Mouse (Mus musculus) limb, embryonic 11.5 days (tissue): ENCODE results near the gene Klhl35. TPM values are rescaled to one million over a fixed set of nuclear protein-coding genes. Genes with fewer than 3 reads are reported as not detected.

ENCODE experiments used
- ATAC-seq: fragments of 200-750 bp; cut with Nextera tagmentation; 2 replicates; pipeline ENCODE4 v1.8.0; 2017; ENCODE audit warnings: low read depth; ENCODE audit not compliant: insufficient number of reproducible peaks, low FRiP score, low TSS enrichment
- DNase-seq: peaks from one replicate; pipeline ENCODE4 v3.0.0-alpha.2; 2015; ENCODE audit warnings: low spot score
- H3K27ac ChIP-seq: fragments of 300-500 bp; sonication (generic); replicated peaks from 2 replicates; pipeline ENCODE4 v1.5.1; 2014; ENCODE audit warnings: low read depth, mild to moderate bottlenecking, low read length
- H3K27me3 ChIP-seq: fragments of 300-500 bp; sonication (generic); 2 replicates; pipeline ENCODE4 v1.6.1; 2014; ENCODE audit warnings: mild to moderate bottlenecking, low read length, mixed read lengths; ENCODE audit not compliant: control insufficient read depth, insufficient read depth
- H3K36me3 ChIP-seq: fragments of 300-500 bp; sonication (generic); 2 replicates; pipeline ENCODE4 v1.6.1; 2014; ENCODE audit warnings: mild to moderate bottlenecking, low read length, moderate library complexity, mixed read lengths; ENCODE audit not compliant: control insufficient read depth, insufficient read depth
- H3K4me1 ChIP-seq: fragments of 300-500 bp; sonication (generic); 2 replicates; pipeline ENCODE4 v1.6.1; 2014; ENCODE audit warnings: low read length, mixed read lengths; ENCODE audit not compliant: control insufficient read depth, insufficient read depth
- H3K4me2 ChIP-seq: fragments of 300-500 bp; sonication (generic); 2 replicates; pipeline ENCODE4 v1.6.1; 2014; ENCODE audit warnings: low read depth, mild to moderate bottlenecking, moderate library complexity; ENCODE audit not compliant: severe bottlenecking
- H3K4me3 ChIP-seq: fragments of 300-500 bp; sonication (generic); 2 replicates; pipeline ENCODE4 v1.5.1; 2014; ENCODE audit warnings: low read depth, low read length
- H3K9ac ChIP-seq: fragments of 300-500 bp; sonication (generic); 2 replicates; pipeline ENCODE4 v1.6.1; 2014; ENCODE audit warnings: mild to moderate bottlenecking, low read length
- H3K9me3 ChIP-seq: fragments of 300-500 bp; sonication (generic); 2 replicates; pipeline ENCODE4 v1.6.1; 2016; ENCODE audit warnings: low read length; ENCODE audit not compliant: control insufficient read depth
- WGBS: fragments of 180-500 bp; shearing (Covaris S2); extraction: QIAGEN DNeasy Blood & Tissue Kit; methylation state at CpG from one replicate; pipeline ENCODE4 v1.1.7; 2014; 5-methylcytosine and 5-hydroxymethylcytosine counted together
- polyA plus RNA-seq: library from polyadenylated mRNA; unstranded; fragments of >200 nt; fragmentation: Nextera tagmentation; extraction: Ambion mirVana; gene quantifications from 2 replicates; pipeline ENCODE4 v1.2.1, GENCODE M21; 2014

The Klhl35 gene
- polyA plus RNA-seq, 1 experiment from 2014 or later: 0.65 TPM

GRCm38 (mm10) chr7:99430246-99430645, 35.6 kb upstream of the Klhl35 start:
- DNase-seq (no peak), ATAC-seq (no peak)
- Histone ChIP-seq H3K27ac (no peak overlapping the region), H3K9ac (no peak overlapping the region), H3K27me3 (no peaks in the 10 kb centered on the region), H3K36me3 (no peaks in the 10 kb centered on the region), H3K4me1 (peaks cover 10% of the 10 kb centered on the region), H3K4me3 (no peak overlapping the region), H3K9me3 (no peaks in the 10 kb centered on the region), H3K4me2 (no peak overlapping the region)
- WGBS: 60% methylated on average over 11 of the region's 11 CpGs

DNA sequence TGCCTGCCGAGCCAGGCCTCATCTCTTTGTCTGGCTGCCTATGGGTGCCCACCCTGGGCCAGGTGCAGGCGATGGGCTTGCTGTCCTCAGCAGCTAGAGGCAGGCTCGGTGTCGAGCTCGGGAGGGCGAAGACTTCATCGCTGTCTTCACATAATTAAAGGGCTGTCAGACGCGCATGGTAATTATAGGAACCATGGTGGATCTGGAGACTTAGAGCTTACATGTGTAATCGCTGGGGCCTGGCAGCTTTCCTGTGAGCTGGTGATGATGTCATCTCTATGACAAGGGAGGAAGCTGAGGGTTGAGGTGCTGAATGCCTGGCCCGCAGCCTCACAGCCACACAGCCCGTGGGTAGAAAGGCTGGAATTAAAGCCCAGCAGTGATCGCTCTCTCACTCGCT, 33.6 kb upstream of the Klhl35 start:
- Histone ChIP-seq H3K4me1 (peaks cover 13% of the 10 kb centered on the region), H3K27me3 (no peaks in the 10 kb centered on the region), H3K9ac (no peak overlapping the region), H3K36me3 (no peaks in the 10 kb centered on the region), H3K4me3 (no peak overlapping the region), H3K9me3 (no peaks in the 10 kb centered on the region), H3K4me2 (no peak overlapping the region), H3K27ac (no peak overlapping the region)
- WGBS: 69% methylated on average over 14 of the region's 14 CpGs
- no peak for ATAC-seq
- no peak for DNase-seq

- ATAC-seq: no peak
- no peak for DNase-seq
- Histone ChIP-seq H3K4me2 (no peak overlapping the region), H3K9me3 (no peaks in the 10 kb centered on the region), H3K9ac (no peak overlapping the region), H3K27me3 (no peaks in the 10 kb centered on the region), H3K4me3 (no peak overlapping the region), H3K27ac (no peak overlapping the region), H3K4me1 (peaks cover 13% of the 10 kb centered on the region), H3K36me3 (no peaks in the 10 kb centered on the region)
- 89% methylated on average over 6 of the region's 6 CpGs for WGBS
These were observed 32.9 kb upstream of the Klhl35 start for GRCm38 (mm10) chr7:99432863-99433262.

GRCm38 (mm10) chr7:99434672-99435250, 31.0 kb upstream of the Klhl35 start:
- no peak for DNase-seq
- H3K9me3 ChIP-seq: no peaks in the 10 kb centered on the region
- H3K4me3 ChIP-seq: no peak overlapping the region
- no peaks in the 10 kb centered on the region for H3K36me3 ChIP-seq
- H3K27me3 ChIP-seq: no peaks in the 10 kb centered on the region
- 29% methylated on average over 12 of the region's 12 CpGs for WGBS
- no peak overlapping the region for H3K27ac ChIP-seq
- H3K9ac ChIP-seq: no peak overlapping the region; the same call in 1 of the 2 replicates
- peak; percentile 15; the same call in 1 of the 2 replicates for ATAC-seq
- H3K4me1 ChIP-seq: peaks cover 13% of the 10 kb centered on the region
- H3K4me2 ChIP-seq: no peak overlapping the region

GRCm38 (mm10) chr7:99436530-99436929, 29.3 kb upstream of the Klhl35 start:
- Histone ChIP-seq H3K27me3 (no peaks in the 10 kb centered on the region), H3K4me3 (no peak overlapping the region), H3K27ac (no peak overlapping the region), H3K4me2 (no peak overlapping the region), H3K36me3 (no peaks in the 10 kb centered on the region), H3K9ac (no peak overlapping the region), H3K9me3 (no peaks in the 10 kb centered on the region), H3K4me1 (peaks cover 15% of the 10 kb centered on the region)
- no peak for DNase-seq
- no peak for ATAC-seq
- 1% methylated on average over 4 of the region's 4 CpGs for WGBS

DNA sequence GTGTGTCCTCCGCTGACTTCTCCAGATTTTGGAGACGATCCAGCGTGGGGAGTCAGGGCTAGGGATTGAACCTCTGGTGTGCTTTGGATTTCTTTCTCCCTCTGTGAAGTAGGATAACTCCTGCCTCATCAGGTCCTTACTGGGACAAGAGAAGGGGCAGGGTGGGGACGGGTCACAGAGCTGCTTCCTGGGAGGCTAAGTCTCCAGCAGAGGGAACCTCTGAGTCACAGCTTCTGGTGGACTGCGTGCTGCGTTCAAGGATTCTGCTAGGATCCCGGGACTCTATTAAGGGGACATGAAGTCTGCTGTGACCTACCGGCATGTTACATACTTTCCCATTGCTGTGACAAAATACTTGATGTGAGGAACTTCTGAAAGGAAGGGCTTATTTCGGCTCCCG, 26.9 kb upstream of the Klhl35 start:
- Histone ChIP-seq H3K4me3 (no peak overlapping the region), H3K36me3 (no peaks in the 10 kb centered on the region), H3K27me3 (no peaks in the 10 kb centered on the region), H3K27ac (no peak overlapping the region), H3K4me2 (no peak overlapping the region), H3K9me3 (no peaks in the 10 kb centered on the region), H3K9ac (no peak overlapping the region), H3K4me1 (peaks cover 20% of the 10 kb centered on the region)
- ATAC-seq (no peak), DNase-seq (no peak)
- WGBS: 70% methylated on average over 10 of the region's 10 CpGs

- Histone ChIP-seq H3K9me3 (no peaks in the 10 kb centered on the region), H3K27ac (no peak overlapping the region; the same call in 1 of the 2 replicates), H3K36me3 (no peaks in the 10 kb centered on the region), H3K27me3 (no peaks in the 10 kb centered on the region), H3K4me2 (no peak overlapping the region), H3K9ac (no peak overlapping the region), H3K4me1 (peaks cover 21% of the 10 kb centered on the region), H3K4me3 (no peak overlapping the region)
- ATAC-seq (peak; percentile 42), DNase-seq (no peak)
- WGBS: 22% methylated on average over 6 of the region's 6 CpGs
These were observed 24.2 kb upstream of the Klhl35 start for GRCm38 (mm10) chr7:99441534-99442072.

DNA sequence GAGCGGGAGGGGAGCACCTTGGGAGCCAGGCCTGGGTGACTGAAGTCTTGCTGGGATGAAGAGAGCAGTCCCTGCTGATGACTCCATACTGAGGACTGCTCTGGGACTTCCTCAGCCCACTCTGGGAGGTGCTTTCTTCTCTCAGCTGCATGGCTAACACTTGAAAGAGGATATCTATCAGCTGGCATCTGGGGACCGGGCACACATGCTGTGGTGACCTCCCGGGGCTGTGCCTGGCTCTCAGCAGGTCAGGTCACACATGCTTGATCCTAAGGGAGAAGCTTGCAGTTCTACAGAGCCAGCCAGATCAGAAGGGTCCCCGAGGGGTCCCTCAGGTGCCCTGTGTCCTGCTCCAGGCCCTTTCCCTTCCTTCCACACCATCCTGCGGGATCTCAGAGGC, 22.6 kb upstream of the Klhl35 start:
- Histone ChIP-seq H3K9me3 (no peaks in the 10 kb centered on the region), H3K9ac (no peak overlapping the region), H3K27ac (no peak overlapping the region), H3K27me3 (no peaks in the 10 kb centered on the region), H3K4me2 (no peak overlapping the region), H3K4me1 (peaks cover 18% of the 10 kb centered on the region), H3K36me3 (no peaks in the 10 kb centered on the region), H3K4me3 (no peak overlapping the region)
- no peak for ATAC-seq
- DNase-seq: no peak
- WGBS: 63% methylated on average over 5 of the region's 5 CpGs

- no peak for DNase-seq
- Histone ChIP-seq H3K27ac (no peak overlapping the region), H3K27me3 (no peaks in the 10 kb centered on the region), H3K4me3 (no peak overlapping the region), H3K4me1 (peaks cover 18% of the 10 kb centered on the region), H3K9me3 (no peaks in the 10 kb centered on the region), H3K9ac (no peak overlapping the region), H3K36me3 (no peaks in the 10 kb centered on the region), H3K4me2 (no peak overlapping the region)
- 60% methylated on average over 6 of the region's 6 CpGs for WGBS
- ATAC-seq: no peak
These were observed 21.8 kb upstream of the Klhl35 start for GRCm38 (mm10) chr7:99444012-99444411.
